Mouse (Mus musculus) C2C12 (cell line): ENCODE measurements at regions not wholly inside any gene's neighbourhood (a gene's known extent, or its start where the extent isn't known, plus 50 kb on each side); places are given as distances from the start of the nearest gene placed in this dataset.

Experiments used
- H3K27me3 ChIP-seq: one replicate; pipeline ENCODE4 v1.6.1; 2011; ENCODE audit not compliant: control insufficient read depth, insufficient read depth, insufficient read length
- H3K36me3 ChIP-seq: one replicate; pipeline ENCODE4 v1.6.1; 2011; ENCODE audit not compliant: control insufficient read depth, insufficient read depth
- H3K4me3 ChIP-seq: one replicate; pipeline ENCODE4 v1.5.1; 2011; ENCODE audit warnings: mild to moderate bottlenecking, control low read depth; ENCODE audit not compliant: poor library complexity, insufficient read depth, severe bottlenecking
- H3K79me2 ChIP-seq: one replicate; pipeline ENCODE4 v1.6.1; 2011; ENCODE audit not compliant: control insufficient read depth, insufficient read depth
- H3K79me3 ChIP-seq: one replicate; pipeline ENCODE4 v1.6.1; 2011; ENCODE audit warnings: low read depth, control low read depth
- H3ac ChIP-seq: one replicate; pipeline ENCODE3; 2011; ENCODE audit warnings: low read depth; ENCODE audit not compliant: control insufficient read depth, insufficient read length
- CEBPB ChIP-seq: IDR thresholded peaks from one replicate; pipeline ENCODE4 v1.6.1; 2011; ENCODE audit warnings: low read depth, mild to moderate bottlenecking, control low read depth, moderate library complexity
- CTCF ChIP-seq: IDR thresholded peaks from one replicate; pipeline ENCODE4 v1.5.1; 2011; ENCODE audit not compliant: control insufficient read depth, insufficient read depth, insufficient read length
- FOSL1 ChIP-seq: IDR thresholded peaks from one replicate; pipeline ENCODE4 v1.8.0; 2011; ENCODE audit warnings: mild to moderate bottlenecking, low read length; ENCODE audit not compliant: poor library complexity, insufficient read depth, severe bottlenecking
- MAX ChIP-seq: IDR thresholded peaks from one replicate; pipeline ENCODE4 v1.6.1; 2011; ENCODE audit warnings: mild to moderate bottlenecking, control low read depth
- MYOD1 ChIP-seq: IDR thresholded peaks from one replicate; pipeline ENCODE4 v1.6.1; 2011; ENCODE audit warnings: low read depth; ENCODE audit not compliant: control insufficient read depth, insufficient read length
- MYOG ChIP-seq: IDR thresholded peaks from one replicate; pipeline ENCODE4 v1.6.1; 2011; ENCODE audit not compliant: control insufficient read depth, insufficient read length; ENCODE audit errors: extremely low read depth
- USF1 ChIP-seq: IDR thresholded peaks from one replicate; pipeline ENCODE4 v1.6.1; 2011; ENCODE audit warnings: low read depth, mild to moderate bottlenecking, control low read depth, moderate library complexity

GRCm38 (mm10) chr12:16179897-16180296 is 363.2 kb upstream of the Trib2 start:
- no peak for TF ChIP-seq CEBPB
- no peak for TF ChIP-seq MYOG
- no peak for TF ChIP-seq MAX
- no peak for TF ChIP-seq USF1
- TF ChIP-seq MYOD1, result no peak
- no peak for TF ChIP-seq CTCF
- no peak for TF ChIP-seq FOSL1
- Histone ChIP-seq H3ac (no peak overlapping the region), H3K79me3 (no peaks in the 10 kb centered on the region), H3K36me3 (no peaks in the 10 kb centered on the region), H3K27me3 (no peaks in the 10 kb centered on the region), H3K4me3 (no peak overlapping the region), H3K79me2 (no peaks in the 10 kb centered on the region)

GRCm38 (mm10) chr12:16176326-16176725 is 359.6 kb upstream of the Trib2 start:
- TF ChIP-seq CTCF (no peak), MYOD1 (no peak), MYOG (no peak), MAX (no peak), USF1 (no peak), CEBPB (no peak), FOSL1 (no peak)
- no peak overlapping the region for H3ac ChIP-seq
- no peaks in the 10 kb centered on the region for H3K79me2 ChIP-seq
- no peaks in the 10 kb centered on the region for H3K27me3 ChIP-seq
- no peaks in the 10 kb centered on the region for H3K79me3 ChIP-seq
- no peak overlapping the region for H3K4me3 ChIP-seq
- H3K36me3 ChIP-seq, result no peaks in the 10 kb centered on the region

- Histone ChIP-seq H3K79me2 (no peaks in the 10 kb centered on the region), H3K79me3 (no peaks in the 10 kb centered on the region), H3K36me3 (no peaks in the 10 kb centered on the region), H3K4me3 (no peak overlapping the region), H3ac (no peak overlapping the region), H3K27me3 (no peaks in the 10 kb centered on the region)
- TF ChIP-seq CTCF (no peak), MYOD1 (no peak), MYOG (no peak), CEBPB (no peak), MAX (no peak)
Observed at GRCm38 (mm10) chr12:16172176-16172575, 355.5 kb upstream of the Trib2 start.

GRCm38 (mm10) chr12:16171636-16172035 is 354.9 kb upstream of the Trib2 start:
- H3K27me3 ChIP-seq, result no peaks in the 10 kb centered on the region
- H3K79me3 ChIP-seq, result no peaks in the 10 kb centered on the region
- TF ChIP-seq MYOD1 (no peak), USF1 (no peak), FOSL1 (no peak), MAX (no peak), CTCF (no peak), CEBPB (no peak), MYOG (no peak)
- H3K4me3 ChIP-seq, result no peak overlapping the region
- no peaks in the 10 kb centered on the region for H3K79me2 ChIP-seq
- no peak overlapping the region for H3ac ChIP-seq
- H3K36me3 ChIP-seq, result no peaks in the 10 kb centered on the region

GRCm38 (mm10) chr12:16169781-16170535 is 353.2 kb upstream of the Trib2 start:
- H3K4me3 ChIP-seq, result no peak overlapping the region
- no peaks in the 10 kb centered on the region for H3K79me2 ChIP-seq
- no peak overlapping the region for H3ac ChIP-seq
- no peaks in the 10 kb centered on the region for H3K79me3 ChIP-seq
- TF ChIP-seq MYOD1, result no peak
- no peak for TF ChIP-seq CTCF
- TF ChIP-seq FOSL1, result no peak
- no peak for TF ChIP-seq MAX
- no peak for TF ChIP-seq CEBPB
- no peak for TF ChIP-seq USF1
- no peak for TF ChIP-seq MYOG
- no peaks in the 10 kb centered on the region for H3K27me3 ChIP-seq
- H3K36me3 ChIP-seq, result no peaks in the 10 kb centered on the region

GRCm38 (mm10) chr12:16167793-16168343 is 351.1 kb upstream of the Trib2 start:
- no peaks in the 10 kb centered on the region for H3K79me3 ChIP-seq
- no peaks in the 10 kb centered on the region for H3K27me3 ChIP-seq
- TF ChIP-seq CEBPB (peak; percentile 51), MAX (no peak), CTCF (no peak), FOSL1 (no peak), USF1 (no peak)
- H3K4me3 ChIP-seq, result no peak overlapping the region
- no peak overlapping the region for H3ac ChIP-seq
- no peaks in the 10 kb centered on the region for H3K36me3 ChIP-seq
- H3K79me2 ChIP-seq, result no peaks in the 10 kb centered on the region
